Mouse (Mus musculus) C2C12 (cell line): ENCODE measurements at regions not wholly inside any gene's neighbourhood (a gene's known extent, or its start where the extent isn't known, plus 50 kb on each side); places are given as distances from the start of the nearest gene placed in this dataset.

Source experiments
- CEBPB ChIP-seq: IDR thresholded peaks from one replicate; pipeline ENCODE4 v1.6.1; 2011; ENCODE audit warnings: low read depth, mild to moderate bottlenecking, control low read depth, moderate library complexity
- CTCF ChIP-seq: IDR thresholded peaks from one replicate; pipeline ENCODE4 v1.5.1; 2011; ENCODE audit not compliant: control insufficient read depth, insufficient read depth, insufficient read length
- FOSL1 ChIP-seq: IDR thresholded peaks from one replicate; pipeline ENCODE4 v1.8.0; 2011; ENCODE audit warnings: mild to moderate bottlenecking, low read length; ENCODE audit not compliant: poor library complexity, insufficient read depth, severe bottlenecking
- MAX ChIP-seq: IDR thresholded peaks from one replicate; pipeline ENCODE4 v1.6.1; 2011; ENCODE audit warnings: mild to moderate bottlenecking, control low read depth
- MYOG ChIP-seq: IDR thresholded peaks from one replicate; pipeline ENCODE4 v1.6.1; 2011; ENCODE audit not compliant: control insufficient read depth, insufficient read length; ENCODE audit errors: extremely low read depth
- USF1 ChIP-seq: IDR thresholded peaks from one replicate; pipeline ENCODE4 v1.6.1; 2011; ENCODE audit warnings: low read depth, mild to moderate bottlenecking, control low read depth, moderate library complexity

DNA sequence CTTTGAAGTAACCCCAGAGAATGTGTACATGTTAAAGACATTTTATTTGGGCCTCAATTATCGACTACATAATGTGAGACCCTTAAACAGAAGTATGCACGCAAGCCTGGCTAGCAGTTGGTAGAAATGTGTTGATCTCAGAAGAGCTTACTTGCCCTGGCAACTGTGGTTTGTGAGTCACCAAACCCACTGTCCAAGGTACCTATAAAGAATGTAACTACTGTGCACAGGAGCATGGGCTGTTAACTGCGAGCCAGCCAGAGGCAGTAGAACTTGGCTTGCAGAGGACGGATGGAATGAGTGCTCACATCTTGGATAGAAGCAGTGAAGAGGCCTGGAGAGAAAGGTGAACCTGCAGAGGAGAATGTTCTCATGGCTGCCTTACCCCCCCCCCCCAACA lies 129.9 kb downstream of the Irs2 start:
- TF ChIP-seq CTCF: no peak
- TF ChIP-seq FOSL1: peak; percentile 64
- no peak for TF ChIP-seq USF1
- no peak for TF ChIP-seq CEBPB
- no peak for TF ChIP-seq MAX
- TF ChIP-seq MYOG: no peak
